Mouse (Mus musculus) midbrain, embryonic 14.5 days (tissue): ENCODE results near the gene Lima1. TPM values are rescaled to one million over a fixed set of nuclear protein-coding genes. Genes with fewer than 3 reads are reported as not detected.

Experiments
- ATAC-seq: fragments of 200-750 bp; cut with Nextera tagmentation; 2 replicates; pipeline ENCODE4 v1.8.0; 2017; ENCODE audit warnings: moderate number of reproducible peaks, moderate library complexity; ENCODE audit not compliant: low FRiP score, low TSS enrichment
- DNase-seq: peaks from one replicate; pipeline ENCODE4 v3.0.0-alpha.2; 2015
- H3K27ac ChIP-seq: fragments of 300-500 bp; sonication (generic); replicated peaks from 2 replicates; pipeline ENCODE4 v1.5.1; 2014; ENCODE audit warnings: mild to moderate bottlenecking, low read depth, low read length, moderate library complexity
- H3K27me3 ChIP-seq: fragments of 300-500 bp; sonication (generic); 2 replicates; pipeline ENCODE4 v1.6.1; 2014; ENCODE audit warnings: low read length, control low read depth, mixed read lengths; ENCODE audit not compliant: control insufficient read depth, insufficient read depth
- H3K36me3 ChIP-seq: fragments of 300-500 bp; sonication (generic); 2 replicates; pipeline ENCODE4 v1.6.1; 2014; ENCODE audit warnings: low read length, control low read depth; ENCODE audit not compliant: control insufficient read depth, insufficient read depth
- H3K4me1 ChIP-seq: fragments of 300-500 bp; sonication (generic); 2 replicates; pipeline ENCODE4 v1.6.1; 2014; ENCODE audit warnings: mild to moderate bottlenecking, antibody characterized with exemption, low read length, control low read depth; ENCODE audit not compliant: control insufficient read depth, insufficient read depth
- H3K4me2 ChIP-seq: fragments of 300-500 bp; sonication (generic); 2 replicates; pipeline ENCODE4 v1.6.1; 2014; ENCODE audit warnings: mild to moderate bottlenecking, low read length, moderate library complexity
- H3K4me3 ChIP-seq: fragments of 300-500 bp; sonication (generic); replicated peaks from 2 replicates; pipeline ENCODE4 v1.5.1; 2014; ENCODE audit warnings: low read depth, low read length
- H3K9ac ChIP-seq: fragments of 300-500 bp; sonication (generic); replicated peaks from 2 replicates; pipeline ENCODE4 v1.6.1; 2014; ENCODE audit warnings: mild to moderate bottlenecking, low read length, moderate library complexity
- H3K9me3 ChIP-seq: fragments of 300-500 bp; sonication (generic); 2 replicates; pipeline ENCODE4 v1.6.1; 2016; ENCODE audit warnings: low read length, control low read depth, mixed read lengths; ENCODE audit not compliant: control insufficient read depth
- WGBS: fragments of 180-500 bp; shearing (Covaris S2); extraction: QIAGEN DNeasy Blood & Tissue Kit; methylation state at CpG from one replicate; pipeline ENCODE4 v1.1.7; 2014; 5-methylcytosine and 5-hydroxymethylcytosine counted together
- polyA plus RNA-seq: library from polyadenylated mRNA; unstranded; fragments of >200 nt; fragmentation: Nextera tagmentation; extraction: Ambion mirVana; gene quantifications from 2 replicates; pipeline ENCODE4 v1.2.1, GENCODE M21; 2014

Gene Lima1
- polyA plus RNA-seq, 1 experiment from 2014 or later: 15.3 TPM

GRCm38 (mm10) chr15:99850265-99850664, 25.0 kb downstream of the Lima1 start:
- no peaks in the 10 kb centered on the region for H3K36me3 ChIP-seq
- ATAC-seq (no peak), DNase-seq (no peak)
- no peak overlapping the region for H3K4me3 ChIP-seq
- WGBS: 73% methylated on average over 3 of the region's 3 CpGs
- H3K4me2 ChIP-seq: no peak overlapping the region
- no peak overlapping the region for H3K9ac ChIP-seq
- H3K27ac ChIP-seq: no peak overlapping the region
- no peaks in the 10 kb centered on the region for H3K9me3 ChIP-seq
- H3K27me3 ChIP-seq: no peaks in the 10 kb centered on the region
- H3K4me1 ChIP-seq: no peaks in the 10 kb centered on the region

GRCm38 (mm10) chr15:99847937-99848336, 27.3 kb downstream of the Lima1 start:
- no peaks in the 10 kb centered on the region for H3K4me1 ChIP-seq

GRCm38 (mm10) chr15:99847207-99847881, 27.9 kb downstream of the Lima1 start:
- Histone ChIP-seq H3K9me3 (no peaks in the 10 kb centered on the region), H3K4me2 (no peak overlapping the region), H3K9ac (no peak overlapping the region), H3K4me3 (no peak overlapping the region), H3K36me3 (no peaks in the 10 kb centered on the region), H3K4me1 (no peaks in the 10 kb centered on the region), H3K27ac (no peak overlapping the region), H3K27me3 (no peaks in the 10 kb centered on the region)
- ATAC-seq (no peak), DNase-seq (no peak)
- WGBS: 82% methylated on average over 13 of the region's 13 CpGs

More at GRCm38 (mm10) chr15:99847937-99848336, 27.3 kb downstream of the Lima1 start:
- no peak for DNase-seq
- Histone ChIP-seq H3K27ac (no peak overlapping the region), H3K36me3 (no peaks in the 10 kb centered on the region), H3K4me2 (no peak overlapping the region), H3K4me3 (no peak overlapping the region), H3K27me3 (no peaks in the 10 kb centered on the region), H3K9me3 (no peaks in the 10 kb centered on the region), H3K9ac (no peak overlapping the region)
- WGBS: 82% methylated on average over 8 of the region's 8 CpGs
- no peak for ATAC-seq

- Histone ChIP-seq H3K9ac (no peak overlapping the region), H3K27ac (no peak overlapping the region), H3K36me3 (no peaks in the 10 kb centered on the region), H3K4me3 (no peak overlapping the region), H3K4me2 (no peak overlapping the region), H3K4me1 (no peaks in the 10 kb centered on the region), H3K27me3 (no peaks in the 10 kb centered on the region), H3K9me3 (no peaks in the 10 kb centered on the region)
- ATAC-seq: no peak
- peak; percentile 16 for DNase-seq
- WGBS: 40% methylated on average over 6 of the region's 6 CpGs
These were observed 28.6 kb downstream of the Lima1 start for GRCm38 (mm10) chr15:99846633-99847032.

- Histone ChIP-seq H3K9ac (no peak overlapping the region), H3K27me3 (no peaks in the 10 kb centered on the region), H3K4me1 (no peaks in the 10 kb centered on the region), H3K4me3 (no peak overlapping the region), H3K27ac (no peak overlapping the region), H3K9me3 (peaks cover 2% of the 10 kb centered on the region; the same call in 1 of the 2 replicates), H3K36me3 (no peaks in the 10 kb centered on the region), H3K4me2 (no peak overlapping the region)
- 89% methylated on average over 3 of the region's 3 CpGs for WGBS
- ATAC-seq (no peak), DNase-seq (no peak)
These were observed 31.4 kb downstream of the Lima1 start for GRCm38 (mm10) chr15:99843856-99844255.

- Histone ChIP-seq H3K27me3 (no peaks in the 10 kb centered on the region), H3K9ac (no peak overlapping the region), H3K27ac (no peak overlapping the region), H3K4me2 (no peak overlapping the region), H3K4me3 (no peak overlapping the region), H3K9me3 (peaks cover 2% of the 10 kb centered on the region; the same call in 1 of the 2 replicates), H3K4me1 (no peaks in the 10 kb centered on the region), H3K36me3 (no peaks in the 10 kb centered on the region)
- DNase-seq (no peak), ATAC-seq (no peak)
- WGBS: 90% methylated on average over 2 of the region's 2 CpGs
These were observed 35.3 kb downstream of the Lima1 start for GRCm38 (mm10) chr15:99839910-99840309.

GRCm38 (mm10) chr15:99839165-99839840, 36.0 kb downstream of the Lima1 start:
- no peak for DNase-seq
- Histone ChIP-seq H3K4me1 (no peaks in the 10 kb centered on the region), H3K27me3 (no peaks in the 10 kb centered on the region), H3K9me3 (peaks cover 2% of the 10 kb centered on the region; the same call in 1 of the 2 replicates), H3K36me3 (no peaks in the 10 kb centered on the region), H3K4me2 (no peak overlapping the region), H3K27ac (no peak overlapping the region), H3K4me3 (no peak overlapping the region), H3K9ac (no peak overlapping the region)
- 89% methylated on average over 13 of the region's 13 CpGs for WGBS
- ATAC-seq: no peak

GRCm38 (mm10) chr15:99837561-99837960, 37.7 kb downstream of the Lima1 start:
- Histone ChIP-seq H3K9ac (no peak overlapping the region), H3K4me3 (no peak overlapping the region), H3K27ac (no peak overlapping the region), H3K4me1 (no peaks in the 10 kb centered on the region), H3K9me3 (peaks cover 2% of the 10 kb centered on the region; the same call in 1 of the 2 replicates), H3K4me2 (no peak overlapping the region), H3K36me3 (no peaks in the 10 kb centered on the region), H3K27me3 (no peaks in the 10 kb centered on the region)
- WGBS: 85% methylated on average over 7 of the region's 7 CpGs
- ATAC-seq: no peak
- DNase-seq: no peak

GRCm38 (mm10) chr15:99835191-99835590, 40.1 kb downstream of the Lima1 start:
- Histone ChIP-seq H3K9me3 (no peaks in the 10 kb centered on the region), H3K4me1 (no peaks in the 10 kb centered on the region), H3K36me3 (no peaks in the 10 kb centered on the region), H3K4me2 (no peak overlapping the region), H3K27ac (no peak overlapping the region), H3K27me3 (no peaks in the 10 kb centered on the region), H3K9ac (no peak overlapping the region), H3K4me3 (no peak overlapping the region)
- DNase-seq (no peak), ATAC-seq (no peak)
- WGBS: 73% methylated on average over 9 of the region's 9 CpGs
